Mouse (Mus musculus): ENCODE results near the gene Anxa11. TPM values are rescaled to one million over a fixed set of nuclear protein-coding genes. Genes with fewer than 3 reads are reported as not detected.
A peak's percentile ranks its signal among the peaks of the same experiment; 100 is the strongest.
"Not testable (repeated sequence)": the region's sequence is repeated elsewhere in the genome, so short reads cannot be mapped to it uniquely, and the experiment has no call there.

Anxa11 gene
- polyA plus RNA-seq, 1 experiment from 2014 or later = 38.1 TPM

DNA sequence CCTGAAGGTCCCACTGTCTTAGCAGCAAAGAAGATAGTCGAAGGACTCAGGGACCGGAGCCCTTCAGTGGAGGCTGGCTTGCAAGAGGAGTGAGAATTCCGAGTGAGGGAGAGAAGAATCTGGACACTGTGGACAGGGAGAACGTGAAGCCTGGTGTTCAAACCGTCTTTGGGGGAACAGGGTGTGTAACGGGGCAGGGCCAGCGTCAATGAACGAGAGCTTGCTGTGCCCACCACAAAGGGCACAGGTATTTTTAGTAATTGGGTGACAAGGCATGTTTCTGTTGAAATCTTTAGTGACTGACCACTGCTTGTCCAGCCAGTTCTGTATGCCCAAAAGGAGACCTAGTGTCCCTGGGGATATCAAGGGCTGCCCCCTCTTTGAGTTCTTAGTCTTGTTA, 4.6 kb downstream of the Anxa11 start:
- Histone ChIP-seq H3K36me3 (ENCODE audit: control insufficient read depth, insufficient read depth) (peaks cover 3% of the 10 kb centered on the region; the same call in 1 of the 2 replicates), H3K27me3 (ENCODE audit: control insufficient read depth, insufficient read depth, low read length) (no peaks in the 10 kb centered on the region), H3K4me1 (ENCODE audit: control insufficient read depth, insufficient read depth, low read length) (peaks cover 20% of the 10 kb centered on the region), H3K9me3 (replicated peaks; ENCODE audit: control insufficient read depth, low read length) (no peaks in the 10 kb centered on the region), H3K27ac (ENCODE audit: low read length) (no peak overlapping the region), H3K4me3 (ENCODE audit: low read length) (no peak overlapping the region), H3K9ac (ENCODE audit: low read length) (no peak overlapping the region), H3K4me2 (ENCODE audit: low read depth, low read length) (no peak overlapping the region)
- no peak for ATAC-seq (replicated peaks; ENCODE audit: extremely low read depth, insufficient read depth, low FRiP score)
- 76% methylated on average over 8 of the region's 8 CpGs for WGBS

DNA sequence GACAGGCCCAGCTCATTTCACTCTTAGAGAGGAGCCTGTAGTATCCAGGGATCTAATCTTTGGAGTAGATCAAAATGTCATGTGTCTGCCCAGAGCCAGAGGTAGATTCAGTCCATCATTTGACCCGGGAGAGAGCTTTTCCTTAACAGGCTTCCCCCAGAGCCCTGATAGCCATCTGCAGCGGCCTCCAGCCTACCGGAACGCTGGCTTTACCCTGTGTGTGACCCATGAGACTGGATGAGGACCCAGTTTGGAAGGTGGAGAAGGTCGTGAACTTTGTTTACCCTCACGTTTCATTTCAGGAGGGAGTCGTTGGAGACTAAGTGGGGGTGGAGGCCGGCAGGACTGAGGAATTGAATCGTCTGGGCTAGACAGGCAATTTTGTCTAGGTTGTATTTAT, 5.7 kb downstream of the Anxa11 start:
- Histone ChIP-seq H3K36me3 (ENCODE audit: control insufficient read depth, insufficient read depth) (peaks cover 3% of the 10 kb centered on the region; the same call in 1 of the 2 replicates), H3K9ac (ENCODE audit: low read length) (no peak overlapping the region), H3K27ac (ENCODE audit: low read length) (no peak overlapping the region), H3K4me2 (ENCODE audit: low read depth, low read length) (no peak overlapping the region), H3K4me1 (ENCODE audit: control insufficient read depth, insufficient read depth, low read length) (peaks cover 18% of the 10 kb centered on the region), H3K4me3 (ENCODE audit: low read length) (no peak overlapping the region), H3K27me3 (ENCODE audit: control insufficient read depth, insufficient read depth, low read length) (no peaks in the 10 kb centered on the region), H3K9me3 (replicated peaks; ENCODE audit: control insufficient read depth, low read length) (no peaks in the 10 kb centered on the region)
- WGBS = 35% methylated on average over 9 of the region's 9 CpGs
- ATAC-seq (replicated peaks; ENCODE audit: extremely low read depth, insufficient read depth, low FRiP score) = no peak

DNA sequence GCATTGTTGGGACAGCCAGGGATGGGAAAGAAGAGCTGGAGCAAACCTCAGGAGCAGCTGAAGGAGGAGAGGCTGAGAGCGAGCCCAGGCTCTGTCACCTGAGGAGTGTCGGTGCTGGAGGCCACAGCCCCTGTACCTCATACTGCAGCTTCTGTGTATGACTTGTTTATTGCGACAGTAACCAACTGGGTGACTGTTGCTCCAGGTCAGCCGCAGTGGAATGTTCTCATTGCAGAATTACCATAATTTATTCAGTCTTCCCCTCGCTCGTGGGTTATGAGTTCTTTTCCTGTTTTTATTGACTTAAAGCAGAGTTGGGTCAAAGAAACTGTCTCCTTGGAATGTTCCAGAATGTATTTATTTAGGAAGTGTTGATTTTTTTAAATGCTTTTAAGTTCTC, 6.3 kb downstream of the Anxa11 start:
- 91% methylated on average over 6 of the region's 6 CpGs for WGBS
- H3K9ac ChIP-seq (ENCODE audit: low read length) = no peak overlapping the region
- H3K9me3 ChIP-seq (replicated peaks; ENCODE audit: control insufficient read depth, low read length) = no peaks in the 10 kb centered on the region
- no peak for ATAC-seq (replicated peaks; ENCODE audit: extremely low read depth, insufficient read depth, low FRiP score)
- no peak overlapping the region for H3K4me3 ChIP-seq (ENCODE audit: low read length)
- H3K27ac ChIP-seq (ENCODE audit: low read length) = no peak overlapping the region
- peaks cover 18% of the 10 kb centered on the region for H3K4me1 ChIP-seq (ENCODE audit: control insufficient read depth, insufficient read depth, low read length)
- H3K36me3 ChIP-seq (ENCODE audit: control insufficient read depth, insufficient read depth) = peaks cover 3% of the 10 kb centered on the region; the same call in 1 of the 2 replicates
- no peaks in the 10 kb centered on the region for H3K27me3 ChIP-seq (ENCODE audit: control insufficient read depth, insufficient read depth, low read length)
- H3K4me2 ChIP-seq (ENCODE audit: low read depth, low read length) = no peak overlapping the region

DNA sequence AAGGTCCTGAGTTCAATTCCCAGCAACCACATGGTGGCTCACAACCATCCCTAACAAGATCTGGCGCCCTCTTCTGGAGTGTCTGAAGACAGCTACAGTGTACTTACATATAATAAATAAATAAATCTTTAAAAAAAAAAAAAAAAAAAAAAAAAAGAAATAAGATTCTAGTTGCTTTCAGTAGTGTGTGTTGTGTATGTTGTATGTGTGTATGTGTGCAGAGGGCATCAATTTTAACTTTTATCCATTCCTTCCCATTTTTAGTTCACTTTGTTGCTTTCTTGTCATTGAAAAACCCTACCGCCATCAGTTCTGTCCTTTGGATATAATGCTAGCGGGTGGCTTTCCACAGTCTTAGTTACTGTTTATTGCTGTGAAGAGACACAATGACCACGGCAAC, 6.8 kb downstream of the Anxa11 start:
- not testable (repeated sequence) for H3K9ac ChIP-seq (ENCODE audit: low read length); H3K4me2 ChIP-seq (ENCODE audit: low read depth, low read length); H3K27ac ChIP-seq (ENCODE audit: low read length); H3K9me3 ChIP-seq (replicated peaks; ENCODE audit: control insufficient read depth, low read length); H3K4me3 ChIP-seq (ENCODE audit: low read length); ATAC-seq (replicated peaks; ENCODE audit: extremely low read depth, insufficient read depth, low FRiP score); H3K36me3 ChIP-seq (ENCODE audit: control insufficient read depth, insufficient read depth); H3K27me3 ChIP-seq (ENCODE audit: control insufficient read depth, insufficient read depth, low read length)
- H3K4me1 ChIP-seq (ENCODE audit: control insufficient read depth, insufficient read depth, low read length) = peaks cover 21% of the 10 kb centered on the region
- WGBS = 95% methylated on average over 3 of the region's 4 CpGs

DNA sequence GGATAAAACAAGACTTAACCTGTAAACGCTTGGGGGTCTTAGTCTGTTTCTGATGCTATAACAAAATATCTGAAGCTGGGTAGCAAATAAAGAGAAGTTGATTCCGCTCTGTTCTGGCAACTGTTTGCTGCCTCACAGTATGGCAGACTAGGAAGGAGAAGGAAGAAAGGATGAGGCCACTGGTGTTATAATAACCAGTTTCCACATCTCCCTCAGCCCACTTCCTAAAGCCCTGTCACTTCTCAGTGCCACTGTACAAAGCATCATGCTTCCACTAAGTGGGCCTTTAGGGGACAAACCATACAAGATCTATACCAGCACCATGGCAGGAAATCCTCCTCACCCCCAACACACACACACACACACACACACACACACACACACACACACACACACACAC, 8.5 kb downstream of the Anxa11 start:
- whole genome bisulfite sequencing = 91% methylated on average over 2 of the region's 2 CpGs
- H3K4me2 ChIP-seq (ENCODE audit: low read depth, low read length) = no peak overlapping the region
- no peak overlapping the region for H3K27ac ChIP-seq (ENCODE audit: low read length)
- peaks cover 3% of the 10 kb centered on the region; the same call in 1 of the 2 replicates for H3K36me3 ChIP-seq (ENCODE audit: control insufficient read depth, insufficient read depth)
- no peak overlapping the region for H3K4me3 ChIP-seq (ENCODE audit: low read length)
- no peak for ATAC-seq (replicated peaks; ENCODE audit: extremely low read depth, insufficient read depth, low FRiP score)
- H3K27me3 ChIP-seq (ENCODE audit: control insufficient read depth, insufficient read depth, low read length) = no peaks in the 10 kb centered on the region
- no peak overlapping the region for H3K9ac ChIP-seq (ENCODE audit: low read length)
- no peaks in the 10 kb centered on the region for H3K9me3 ChIP-seq (replicated peaks; ENCODE audit: control insufficient read depth, low read length)
- peaks cover 25% of the 10 kb centered on the region for H3K4me1 ChIP-seq (ENCODE audit: control insufficient read depth, insufficient read depth, low read length)

DNA sequence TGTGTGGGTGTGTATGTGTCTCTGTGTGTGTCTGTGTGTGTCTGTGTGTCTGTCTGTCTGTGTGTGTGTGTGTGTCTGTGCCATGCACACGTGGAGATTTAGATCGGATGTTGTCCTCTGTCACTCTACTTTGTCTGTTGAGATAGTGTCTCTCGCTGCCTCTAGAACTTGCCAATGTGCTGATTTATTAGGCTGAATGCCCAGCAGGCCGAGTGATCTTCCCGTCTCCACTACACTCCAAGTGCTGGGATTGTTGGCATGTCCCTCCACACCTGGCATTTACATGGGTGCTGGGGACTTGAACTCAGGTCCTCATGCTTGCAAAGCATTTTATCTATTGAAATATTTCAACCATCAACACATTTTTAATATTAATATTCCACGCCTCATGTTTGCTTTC, 9.2 kb downstream of the Anxa11 start:
- Histone ChIP-seq H3K4me2 (ENCODE audit: low read depth, low read length) (no peak overlapping the region), H3K4me1 (ENCODE audit: control insufficient read depth, insufficient read depth, low read length) (peaks cover 25% of the 10 kb centered on the region), H3K27me3 (ENCODE audit: control insufficient read depth, insufficient read depth, low read length) (no peaks in the 10 kb centered on the region), H3K27ac (ENCODE audit: low read length) (peak overlapping the region; percentile 34; the same call in 1 of the 2 replicates), H3K4me3 (ENCODE audit: low read length) (no peak overlapping the region), H3K9me3 (replicated peaks; ENCODE audit: control insufficient read depth, low read length) (no peaks in the 10 kb centered on the region), H3K9ac (ENCODE audit: low read length) (no peak overlapping the region), H3K36me3 (ENCODE audit: control insufficient read depth, insufficient read depth) (peaks cover 3% of the 10 kb centered on the region; the same call in 1 of the 2 replicates)
- ATAC-seq (replicated peaks; ENCODE audit: extremely low read depth, insufficient read depth, low FRiP score) = no peak
- 53% methylated on average over 6 of the region's 6 CpGs for WGBS

DNA sequence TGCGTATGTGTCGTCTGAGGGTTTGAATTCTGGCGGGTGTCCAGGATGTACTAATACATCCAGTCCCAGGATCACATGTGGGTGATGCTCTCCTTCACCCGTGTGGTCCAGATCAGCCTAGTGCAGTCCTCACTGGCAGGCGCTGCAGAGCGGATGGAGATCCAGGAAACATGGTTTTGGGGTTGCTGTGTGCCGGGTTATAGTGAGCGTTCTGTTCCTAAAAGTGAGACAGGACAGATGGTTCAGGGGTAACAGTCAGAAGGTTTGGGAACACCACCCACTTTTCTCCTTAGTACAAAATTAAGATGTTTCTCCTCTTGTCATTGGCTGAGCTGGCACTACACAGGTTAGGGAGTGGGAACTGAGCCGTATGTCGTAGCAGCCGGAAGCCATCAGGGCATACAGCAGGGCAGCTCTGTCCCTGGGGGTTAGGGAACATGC, 10.2 kb downstream of the Anxa11 start:
- Histone ChIP-seq H3K9me3 (replicated peaks; ENCODE audit: control insufficient read depth, low read length) (no peaks in the 10 kb centered on the region), H3K27ac (ENCODE audit: low read length) (no peak overlapping the region), H3K4me1 (ENCODE audit: control insufficient read depth, insufficient read depth, low read length) (peaks cover 27% of the 10 kb centered on the region), H3K4me2 (ENCODE audit: low read depth, low read length) (no peak overlapping the region), H3K27me3 (ENCODE audit: control insufficient read depth, insufficient read depth, low read length) (no peaks in the 10 kb centered on the region), H3K36me3 (ENCODE audit: control insufficient read depth, insufficient read depth) (peaks cover 3% of the 10 kb centered on the region; the same call in 1 of the 2 replicates), H3K4me3 (ENCODE audit: low read length) (no peak overlapping the region), H3K9ac (ENCODE audit: low read length) (no peak overlapping the region)
- no peak for ATAC-seq (replicated peaks; ENCODE audit: extremely low read depth, insufficient read depth, low FRiP score)
- 76% methylated on average over 11 of the region's 11 CpGs for WGBS

DNA sequence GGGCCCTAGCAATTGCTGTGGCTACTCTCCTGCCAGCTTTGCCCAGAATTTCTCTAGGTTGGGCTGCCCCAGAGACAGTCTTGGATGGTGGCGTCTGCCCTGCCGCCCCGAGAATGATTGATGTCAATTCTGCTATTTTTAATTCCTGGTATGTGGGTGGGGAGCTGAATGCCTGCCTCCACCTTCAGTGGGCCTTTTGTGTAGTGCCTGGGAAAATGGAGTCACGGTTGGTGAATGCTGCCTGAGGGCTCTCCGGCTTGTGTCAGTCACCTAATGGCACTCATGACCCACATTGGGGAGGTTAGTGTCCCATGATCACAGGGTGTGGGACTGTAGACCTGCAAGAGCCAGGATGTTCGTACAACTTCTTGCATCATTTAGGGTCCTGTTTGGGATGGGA, 11.3 kb downstream of the Anxa11 start:
- Histone ChIP-seq H3K9ac (ENCODE audit: low read length) (no peak overlapping the region), H3K4me3 (ENCODE audit: low read length) (no peak overlapping the region), H3K27ac (ENCODE audit: low read length) (no peak overlapping the region), H3K36me3 (ENCODE audit: control insufficient read depth, insufficient read depth) (no peaks in the 10 kb centered on the region; the same call in 1 of the 2 replicates), H3K9me3 (replicated peaks; ENCODE audit: control insufficient read depth, low read length) (no peaks in the 10 kb centered on the region), H3K27me3 (ENCODE audit: control insufficient read depth, insufficient read depth, low read length) (no peaks in the 10 kb centered on the region), H3K4me2 (ENCODE audit: low read depth, low read length) (no peak overlapping the region), H3K4me1 (ENCODE audit: control insufficient read depth, insufficient read depth, low read length) (peaks cover 32% of the 10 kb centered on the region)
- WGBS = 52% methylated on average over 6 of the region's 6 CpGs
- ATAC-seq (replicated peaks; ENCODE audit: extremely low read depth, insufficient read depth, low FRiP score) = no peak

DNA sequence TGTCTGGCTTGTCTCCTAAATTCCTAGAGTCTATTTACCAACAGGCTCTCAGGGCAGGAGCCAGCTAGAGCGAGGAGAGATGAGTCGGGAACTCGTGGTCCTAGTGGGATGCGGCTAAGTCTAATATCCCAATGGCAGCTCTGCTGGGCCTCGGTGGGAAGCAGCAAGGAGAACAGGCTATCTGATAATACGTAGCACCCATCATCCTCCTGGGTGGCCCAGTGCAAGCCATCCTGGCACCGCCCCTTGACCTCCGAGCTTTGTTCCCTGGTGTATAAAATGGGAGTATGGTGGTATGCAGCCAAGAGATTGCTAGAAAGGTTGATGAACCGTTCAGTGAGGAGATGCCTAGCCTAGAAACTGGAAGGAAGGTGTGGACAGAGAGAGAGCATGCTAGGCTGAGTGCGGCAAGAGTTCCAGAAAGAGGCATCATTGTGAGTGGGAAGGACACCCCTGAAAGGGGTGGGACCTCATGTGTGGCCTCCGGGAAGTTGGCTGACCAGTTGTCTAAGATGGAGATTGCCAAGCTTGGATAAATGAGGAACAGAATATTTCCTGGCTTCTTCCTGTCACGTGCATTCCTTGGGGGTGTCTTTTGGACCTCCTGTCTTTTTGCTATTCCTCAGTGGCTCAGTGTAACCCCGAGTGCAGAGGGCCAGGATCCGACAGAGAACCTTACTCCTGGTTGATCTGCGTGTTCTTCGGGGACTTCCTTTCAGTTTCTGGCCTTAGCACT, 11.9 kb downstream of the Anxa11 start:
- Histone ChIP-seq H3K4me3 (ENCODE audit: low read length) (no peak overlapping the region), H3K27ac (ENCODE audit: low read length) (no peak overlapping the region), H3K27me3 (ENCODE audit: control insufficient read depth, insufficient read depth, low read length) (no peaks in the 10 kb centered on the region), H3K4me2 (ENCODE audit: low read depth, low read length) (no peak overlapping the region), H3K4me1 (ENCODE audit: control insufficient read depth, insufficient read depth, low read length) (peaks cover 32% of the 10 kb centered on the region), H3K36me3 (ENCODE audit: control insufficient read depth, insufficient read depth) (no peaks in the 10 kb centered on the region), H3K9ac (ENCODE audit: low read length) (no peak overlapping the region), H3K9me3 (replicated peaks; ENCODE audit: control insufficient read depth, low read length) (no peaks in the 10 kb centered on the region)
- no peak for ATAC-seq (replicated peaks; ENCODE audit: extremely low read depth, insufficient read depth, low FRiP score)
- 84% methylated on average over 16 of the region's 16 CpGs for WGBS
